Mouse (Mus musculus): ENCODE results near the gene Afg1l. TPM values are rescaled to one million over a fixed set of nuclear protein-coding genes. Genes with fewer than 3 reads are reported as not detected.
A peak's percentile ranks its signal among the peaks of the same experiment; 100 is the strongest.

Gene Afg1l
- polyA plus RNA-seq, 1 experiment from 2014 or later = 9.4 TPM

DNA sequence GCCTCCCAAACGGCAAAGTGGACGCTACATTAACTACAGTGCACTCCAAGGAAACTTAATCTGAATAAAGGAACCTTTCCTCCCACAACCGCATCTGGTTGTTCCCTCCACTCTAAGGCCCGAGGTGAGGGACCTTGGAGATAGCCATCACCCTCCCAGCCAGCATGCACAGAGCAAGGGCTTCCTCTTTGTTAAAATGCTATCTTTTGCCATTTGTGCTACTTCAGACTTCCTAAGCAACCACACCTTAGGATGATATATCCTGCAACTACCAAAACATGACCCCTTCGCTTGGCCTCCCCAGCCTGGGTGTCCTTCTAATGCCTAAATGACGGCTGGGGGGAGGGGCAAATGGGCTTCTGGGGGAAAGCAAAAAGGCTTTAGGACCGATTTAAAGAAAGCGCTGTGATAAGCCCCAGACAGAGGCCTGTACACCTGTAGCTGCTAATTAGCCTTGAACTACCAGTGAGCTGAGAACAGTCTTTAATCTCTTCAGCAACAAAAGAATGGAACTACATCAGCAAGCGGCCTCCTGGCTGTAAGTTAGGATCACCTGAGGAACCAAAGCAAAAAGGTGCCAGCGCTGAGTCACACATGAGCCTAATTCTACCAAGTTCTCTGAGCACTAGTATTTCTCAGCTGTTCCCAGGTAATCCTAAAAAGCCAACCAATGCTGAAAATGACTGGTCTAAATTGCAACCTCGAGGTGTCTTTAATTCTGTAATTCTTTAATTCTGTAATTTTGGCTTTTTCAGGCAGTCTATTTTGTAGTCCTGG lies 206.7 kb downstream of the Afg1l start:
- Histone ChIP-seq H3K36me3 (ENCODE audit: control insufficient read depth, insufficient read depth) (peaks cover 26% of the 10 kb centered on the region), H3K4me1 (replicated peaks; ENCODE audit: control insufficient read depth, insufficient read depth, low read length) (peaks cover 22% of the 10 kb centered on the region), H3K9ac (ENCODE audit: low read depth, low read length) (no peak overlapping the region), H3K9me3 (ENCODE audit: control insufficient read depth) (no peaks in the 10 kb centered on the region), H3K27me3 (replicated peaks; ENCODE audit: control insufficient read depth, insufficient read depth, low read length) (no peaks in the 10 kb centered on the region), H3K4me2 (replicated peaks; ENCODE audit: low read depth) (peak overlapping the region; percentile 40), H3K4me3 (ENCODE audit: low read depth, low read length) (no peak overlapping the region), H3K27ac (ENCODE audit: low read depth, low read length) (peak overlapping the region; percentile 50)
- 54% methylated on average over 11 of the region's 11 CpGs for WGBS
- no peak for ATAC-seq
- TF ChIP-seq CTCF (IDR thresholded peaks at IDR 0.05; ENCODE audit: low read depth) = no peak

DNA sequence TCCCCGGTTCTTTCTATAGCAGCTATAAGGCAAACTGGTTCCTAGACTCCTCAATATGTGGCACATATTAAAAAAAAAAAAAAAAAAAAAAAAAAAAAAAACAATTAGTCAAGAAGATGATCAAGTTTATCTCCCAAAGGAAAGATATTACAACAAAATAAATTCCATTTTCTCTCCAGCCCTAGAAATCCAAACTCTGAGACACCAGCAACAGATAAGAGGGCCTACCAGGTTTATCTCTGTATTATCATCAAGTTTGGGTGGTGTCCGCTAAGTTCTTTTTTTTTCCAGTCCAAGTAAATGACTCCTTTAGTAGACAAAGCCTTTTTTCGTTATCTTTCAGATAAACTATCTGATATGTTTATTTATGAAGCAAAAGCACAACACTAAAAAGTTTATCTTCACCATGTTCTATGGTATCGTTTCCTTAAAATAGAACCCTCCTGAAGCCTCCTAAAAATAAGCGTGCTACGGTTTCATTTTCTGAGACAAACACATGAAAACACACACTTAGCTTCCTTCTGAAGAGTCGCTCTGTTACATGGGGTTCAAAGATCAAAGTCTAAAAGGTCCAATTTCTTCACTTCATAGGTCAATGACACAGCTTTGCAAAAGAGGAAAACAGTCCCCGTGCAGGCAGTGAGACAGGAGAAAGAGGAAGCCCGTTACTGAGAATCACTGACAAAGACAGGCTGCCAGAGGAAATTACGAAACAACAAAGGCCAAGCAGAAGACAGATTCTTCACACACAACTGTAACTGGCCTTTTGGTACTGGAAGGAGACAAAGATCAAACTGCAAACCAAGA lies 207.9 kb downstream of the Afg1l start:
- Histone ChIP-seq H3K27ac (ENCODE audit: low read depth, low read length) (peak overlapping the region; percentile 54; the same call in 1 of the 2 replicates), H3K4me1 (replicated peaks; ENCODE audit: control insufficient read depth, insufficient read depth, low read length) (peaks cover 22% of the 10 kb centered on the region)
- ATAC-seq = peak; percentile 57

DNA sequence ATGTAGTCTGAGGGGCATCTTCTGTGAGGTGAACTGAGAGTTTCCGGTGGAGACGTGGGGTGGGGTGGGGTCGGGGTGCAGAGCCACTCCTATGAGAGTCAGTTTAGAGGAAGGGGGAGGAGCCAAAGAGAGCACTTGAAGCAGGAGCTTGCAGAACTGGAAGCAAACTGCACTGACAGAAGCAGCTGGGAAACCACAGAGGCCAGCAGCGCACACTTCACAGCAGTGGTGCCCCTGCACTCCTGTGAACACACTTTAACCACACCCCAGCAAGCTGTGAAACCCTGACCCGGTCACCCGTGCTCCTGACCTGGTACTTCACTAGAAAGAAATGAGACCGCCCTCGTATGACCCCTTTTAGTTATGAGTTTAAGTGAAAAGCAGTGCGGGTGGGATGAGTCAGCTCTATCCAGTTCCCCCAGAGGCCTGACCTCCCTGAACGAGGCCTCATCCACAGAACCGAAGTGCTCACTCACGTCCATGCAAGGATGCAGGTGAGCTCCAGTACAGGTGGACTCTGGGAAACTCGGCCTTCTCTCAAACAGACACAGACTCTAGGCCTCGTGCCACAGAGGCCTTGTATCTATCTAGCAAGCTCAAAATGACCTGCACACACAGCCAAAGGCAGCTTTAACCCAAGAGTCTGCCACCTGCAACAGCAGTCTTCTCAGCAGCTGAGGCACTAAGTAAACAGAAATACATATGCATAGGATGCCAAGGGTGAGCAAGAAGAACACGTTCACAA lies 208.9 kb downstream of the Afg1l start:
- H3K27me3 ChIP-seq (replicated peaks; ENCODE audit: control insufficient read depth, insufficient read depth, low read length) = no peaks in the 10 kb centered on the region
- peak overlapping the region; percentile 54 for H3K27ac ChIP-seq (ENCODE audit: low read depth, low read length)
- TF ChIP-seq CTCF (IDR thresholded peaks at IDR 0.05; ENCODE audit: low read depth) = no peak
- H3K9ac ChIP-seq (ENCODE audit: low read depth, low read length) = no peak overlapping the region
- peaks cover 38% of the 10 kb centered on the region for H3K36me3 ChIP-seq (ENCODE audit: control insufficient read depth, insufficient read depth)
- peaks cover 20% of the 10 kb centered on the region for H3K4me1 ChIP-seq (replicated peaks; ENCODE audit: control insufficient read depth, insufficient read depth, low read length)
- H3K4me2 ChIP-seq (replicated peaks; ENCODE audit: low read depth) = no peak overlapping the region
- ATAC-seq = no peak
- 40% methylated on average over 15 of the region's 15 CpGs for WGBS
- H3K4me3 ChIP-seq (ENCODE audit: low read depth, low read length) = no peak overlapping the region
- H3K9me3 ChIP-seq (ENCODE audit: control insufficient read depth) = no peaks in the 10 kb centered on the region

More for the DNA sequence above, 207.9 kb downstream of the Afg1l start:
- Histone ChIP-seq H3K4me2 (replicated peaks; ENCODE audit: low read depth) (peak overlapping the region; percentile 40), H3K9me3 (ENCODE audit: control insufficient read depth) (no peaks in the 10 kb centered on the region), H3K9ac (ENCODE audit: low read depth, low read length) (no peak overlapping the region), H3K36me3 (ENCODE audit: control insufficient read depth, insufficient read depth) (peaks cover 36% of the 10 kb centered on the region), H3K4me3 (ENCODE audit: low read depth, low read length) (no peak overlapping the region), H3K27me3 (replicated peaks; ENCODE audit: control insufficient read depth, insufficient read depth, low read length) (no peaks in the 10 kb centered on the region)
- WGBS = 25% methylated on average over 10 of the region's 10 CpGs
- TF ChIP-seq CTCF (IDR thresholded peaks at IDR 0.05; ENCODE audit: low read depth) = no peak

DNA sequence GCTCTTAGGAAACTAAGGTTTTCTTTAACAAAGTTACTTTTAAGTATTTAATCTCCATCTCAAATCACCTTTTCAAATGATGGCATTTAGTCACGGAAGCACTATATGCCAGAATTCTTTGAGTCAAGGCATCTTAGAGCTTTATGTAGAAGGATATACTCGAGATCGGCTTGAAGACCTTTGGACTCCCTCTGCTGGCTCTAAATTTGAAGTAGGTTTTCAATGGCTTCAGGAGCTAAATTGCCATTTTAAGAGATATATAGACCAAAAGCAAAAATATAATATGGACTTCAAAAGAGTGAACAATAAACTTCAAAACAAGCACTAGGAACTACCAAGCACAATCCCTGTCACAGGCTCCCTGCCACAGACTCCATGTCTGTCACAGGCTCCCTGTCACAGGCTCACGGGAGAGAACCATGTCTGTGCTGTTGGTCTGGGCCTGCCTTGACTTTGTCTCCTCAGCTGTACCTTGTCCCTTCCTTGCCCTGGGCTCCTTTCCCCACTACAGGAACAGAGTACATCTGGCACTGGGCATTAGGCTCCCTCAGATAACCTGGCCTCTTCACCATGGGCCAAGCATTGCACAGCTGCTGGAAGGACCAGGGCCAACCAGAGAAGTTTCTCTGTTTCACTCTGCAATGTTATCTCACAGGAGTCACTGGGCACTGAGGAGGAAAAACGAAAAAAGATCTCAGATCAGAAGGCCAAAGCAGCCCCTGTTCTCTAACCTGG lies 210.4 kb downstream of the Afg1l start:
- Histone ChIP-seq H3K4me3 (ENCODE audit: low read depth, low read length) (no peak overlapping the region), H3K36me3 (ENCODE audit: control insufficient read depth, insufficient read depth) (peaks cover 38% of the 10 kb centered on the region), H3K9me3 (ENCODE audit: control insufficient read depth) (no peaks in the 10 kb centered on the region), H3K4me2 (replicated peaks; ENCODE audit: low read depth) (no peak overlapping the region), H3K27me3 (replicated peaks; ENCODE audit: control insufficient read depth, insufficient read depth, low read length) (no peaks in the 10 kb centered on the region), H3K9ac (ENCODE audit: low read depth, low read length) (no peak overlapping the region), H3K27ac (ENCODE audit: low read depth, low read length) (peak overlapping the region; percentile 35), H3K4me1 (replicated peaks; ENCODE audit: control insufficient read depth, insufficient read depth, low read length) (peaks cover 12% of the 10 kb centered on the region)
- WGBS = 56% methylated on average over 5 of the region's 5 CpGs
- ATAC-seq = no peak
- TF ChIP-seq CTCF (IDR thresholded peaks at IDR 0.05; ENCODE audit: low read depth) = peak; percentile 41

DNA sequence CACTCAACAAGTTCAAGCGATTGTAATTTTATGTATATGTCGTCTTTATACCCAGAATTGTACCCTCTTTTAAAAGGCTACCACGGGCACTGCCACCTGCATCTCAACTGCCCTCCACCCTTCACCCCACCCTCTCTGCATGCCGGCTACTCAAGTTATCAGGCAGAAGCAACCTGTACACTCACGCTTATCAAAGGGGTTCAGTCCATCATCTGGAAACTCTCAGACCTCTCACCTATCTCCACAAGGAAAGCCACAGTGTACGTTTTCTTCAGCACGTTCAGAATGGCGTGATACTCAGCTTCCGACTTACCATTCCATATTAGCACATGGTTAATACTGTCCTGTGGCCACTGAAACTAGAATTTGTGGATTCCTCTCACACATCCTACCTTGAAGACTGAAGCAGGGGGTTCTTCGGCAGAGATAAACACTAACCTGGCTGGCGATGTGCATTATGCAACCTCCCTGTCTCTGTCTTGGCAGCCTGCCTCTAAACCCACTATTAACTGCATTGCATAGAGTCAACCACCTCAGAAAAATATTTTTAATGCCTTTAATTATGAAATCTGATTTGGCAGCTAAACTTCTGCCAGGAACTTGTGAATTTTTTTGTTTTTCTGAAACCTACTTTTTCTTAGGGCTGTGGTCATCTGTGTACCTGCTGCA lies 213.2 kb downstream of the Afg1l start:
- ATAC-seq = no peak
- TF ChIP-seq CTCF (IDR thresholded peaks at IDR 0.05; ENCODE audit: low read depth) = no peak
- 88% methylated on average over 11 of the region's 11 CpGs for WGBS
- Histone ChIP-seq H3K27ac (ENCODE audit: low read depth, low read length) (no peak overlapping the region), H3K36me3 (ENCODE audit: control insufficient read depth, insufficient read depth) (peaks cover 38% of the 10 kb centered on the region), H3K4me2 (replicated peaks; ENCODE audit: low read depth) (no peak overlapping the region), H3K9ac (ENCODE audit: low read depth, low read length) (no peak overlapping the region), H3K4me1 (replicated peaks; ENCODE audit: control insufficient read depth, insufficient read depth, low read length) (peaks cover 4% of the 10 kb centered on the region; the same call in 1 of the 2 replicates), H3K27me3 (replicated peaks; ENCODE audit: control insufficient read depth, insufficient read depth, low read length) (no peaks in the 10 kb centered on the region), H3K9me3 (ENCODE audit: control insufficient read depth) (no peaks in the 10 kb centered on the region), H3K4me3 (ENCODE audit: low read depth, low read length) (no peak overlapping the region)
